Mouse (Mus musculus) forebrain, embryonic 11.5 days (tissue): ENCODE data around the gene Ampd3. TPM values are rescaled to one million over a fixed set of nuclear protein-coding genes. Genes with fewer than 3 reads are reported as not detected.

Experiments used
- ATAC-seq: fragments of 200-750 bp; cut with Nextera tagmentation; replicated peaks from 2 replicates; pipeline ENCODE4 v1.8.0; 2017; ENCODE audit warnings: moderate TSS enrichment; ENCODE audit not compliant: low FRiP score
- DNase-seq: peaks from one replicate; pipeline ENCODE4 v3.0.0-alpha.2; 2017; ENCODE audit warnings: low spot score
- H3K27ac ChIP-seq: fragments of 300-500 bp; sonication (generic); 2 replicates; pipeline ENCODE4 v1.5.1; 2014; ENCODE audit warnings: low read depth, low read length
- H3K27me3 ChIP-seq: fragments of 300-500 bp; sonication (generic); 2 replicates; pipeline ENCODE4 v1.6.1; 2014; ENCODE audit warnings: mild to moderate bottlenecking, low read length, mixed read lengths; ENCODE audit not compliant: control insufficient read depth, insufficient read depth
- H3K36me3 ChIP-seq: fragments of 300-500 bp; sonication (generic); 2 replicates; pipeline ENCODE4 v1.6.1; 2014; ENCODE audit warnings: mild to moderate bottlenecking, low read length, moderate library complexity, mixed read lengths; ENCODE audit not compliant: control insufficient read depth, insufficient read depth
- H3K4me1 ChIP-seq: fragments of 300-500 bp; sonication (generic); replicated peaks from 2 replicates; pipeline ENCODE4 v1.6.1; 2014; ENCODE audit warnings: low read length, mixed read lengths; ENCODE audit not compliant: control insufficient read depth, insufficient read depth
- H3K4me2 ChIP-seq: fragments of 300-500 bp; sonication (generic); 2 replicates; pipeline ENCODE4 v1.6.1; 2014; ENCODE audit warnings: low read depth, mild to moderate bottlenecking, low read length, moderate library complexity, mixed read lengths; ENCODE audit not compliant: severe bottlenecking
- H3K4me3 ChIP-seq: fragments of 300-500 bp; sonication (generic); 2 replicates; pipeline ENCODE4 v1.5.1; 2014; ENCODE audit warnings: low read depth, low read length
- H3K9ac ChIP-seq: fragments of 300-500 bp; sonication (generic); 2 replicates; pipeline ENCODE4 v1.6.1; 2014; ENCODE audit warnings: low read length
- H3K9me3 ChIP-seq: fragments of 300-500 bp; sonication (generic); 2 replicates; pipeline ENCODE4 v1.6.1; 2016; ENCODE audit warnings: low read length, mixed read lengths; ENCODE audit not compliant: control insufficient read depth
- WGBS: fragments of 180-500 bp; shearing (Covaris S2); extraction: QIAGEN DNeasy Blood & Tissue Kit; methylation state at CpG from one replicate; pipeline ENCODE4 v1.1.7; 2014; 5-methylcytosine and 5-hydroxymethylcytosine counted together
- polyA plus RNA-seq: library from polyadenylated mRNA; unstranded; fragments of >200 nt; fragmentation: Nextera tagmentation; extraction: Ambion mirVana; gene quantifications from 2 replicates; pipeline ENCODE4 v1.2.1, GENCODE M21; 2014

Ampd3 gene
- polyA plus RNA-seq, 1 experiment from 2014 or later: 1.9 TPM

DNA sequence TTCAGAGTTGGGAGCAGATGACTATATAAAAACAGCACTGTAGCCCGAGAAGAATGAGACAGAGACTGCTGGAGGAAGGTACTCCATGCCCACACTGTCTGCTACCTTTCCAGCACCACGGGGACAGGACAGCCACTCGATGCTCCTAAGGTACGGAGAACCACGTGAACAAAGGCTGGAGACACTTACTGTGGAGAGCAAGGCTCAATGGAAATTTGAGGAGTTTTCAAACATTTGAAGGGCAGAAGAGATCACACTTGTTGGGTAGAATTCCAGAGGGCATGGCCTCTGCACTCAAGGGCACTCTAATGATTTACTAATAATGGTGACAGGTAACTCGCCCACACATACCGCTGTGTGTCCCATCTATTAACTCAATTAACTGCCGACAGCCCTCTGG, 55.1 kb downstream of the Ampd3 start:
- Histone ChIP-seq H3K9me3 (no peaks in the 10 kb centered on the region), H3K36me3 (peaks cover 3% of the 10 kb centered on the region), H3K4me1 (no peaks in the 10 kb centered on the region), H3K27ac (no peak overlapping the region), H3K4me3 (no peak overlapping the region), H3K9ac (no peak overlapping the region), H3K4me2 (no peak overlapping the region), H3K27me3 (no peaks in the 10 kb centered on the region)
- WGBS: 87% methylated on average over 8 of the region's 8 CpGs
- DNase-seq (no peak), ATAC-seq (no peak)

DNA sequence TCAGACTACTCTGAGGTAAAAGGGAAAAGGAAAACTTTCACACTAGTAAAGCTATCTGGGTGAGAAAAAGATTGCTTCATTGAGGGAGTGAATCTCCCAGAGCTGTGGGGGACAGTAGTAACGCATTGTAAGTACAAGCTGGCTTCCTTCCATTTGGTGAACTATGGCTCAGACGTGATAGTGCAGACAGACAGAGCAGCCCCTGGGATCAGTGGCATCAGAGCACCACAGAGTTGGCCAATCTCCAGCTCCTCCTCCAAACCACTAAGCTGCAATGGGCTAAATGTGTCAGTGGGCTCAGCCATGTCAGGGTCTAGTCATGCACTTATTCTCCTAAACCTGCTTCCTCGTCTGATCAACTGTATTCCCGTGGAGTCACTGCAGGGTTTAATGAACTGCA, 55.6 kb downstream of the Ampd3 start:
- ATAC-seq: no peak
- H3K27me3 ChIP-seq: no peaks in the 10 kb centered on the region

DNA sequence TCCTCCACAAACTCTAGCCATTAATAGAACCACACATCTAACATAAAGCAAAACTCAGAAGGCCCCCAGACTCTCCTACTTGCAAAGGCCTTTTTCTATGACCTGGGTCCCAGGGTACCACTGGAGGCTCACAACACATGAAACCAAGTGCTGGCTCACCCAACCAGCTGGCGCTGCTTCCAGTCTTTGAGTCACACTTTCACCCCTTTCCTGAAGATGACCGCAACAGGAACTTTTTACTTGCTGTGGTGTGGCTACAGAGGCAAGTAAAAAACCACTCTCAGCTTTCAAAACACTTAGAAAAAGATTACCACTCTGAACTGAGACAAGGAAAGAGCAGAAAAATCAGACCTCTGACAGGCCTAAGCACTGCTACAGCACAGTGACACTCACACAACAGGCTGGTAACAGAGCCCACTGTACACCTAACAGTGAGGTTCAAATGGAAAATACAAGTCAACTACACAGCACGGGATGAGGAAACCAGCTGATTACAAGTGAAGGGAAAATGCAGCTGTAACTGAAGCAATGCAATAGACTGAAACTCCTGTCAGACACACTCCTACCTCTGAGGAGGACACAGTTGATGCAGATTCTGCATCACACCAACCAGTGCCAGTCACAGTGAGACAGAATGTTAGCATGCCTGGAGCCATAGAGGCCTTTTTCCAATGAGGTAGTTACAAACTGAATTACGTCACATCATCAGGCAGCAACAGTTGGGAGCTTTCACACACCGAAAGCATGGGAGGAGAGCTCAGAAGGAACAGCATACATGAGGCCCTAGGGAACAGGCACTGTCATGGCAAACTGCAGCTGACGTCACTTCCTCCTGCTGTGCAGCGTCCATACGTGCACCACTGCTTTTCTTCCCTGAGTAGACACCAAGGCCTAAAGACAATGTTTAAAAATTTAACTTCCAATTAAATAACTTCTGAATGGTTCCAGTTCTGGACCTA, 56.3 kb downstream of the Ampd3 start:
- Histone ChIP-seq H3K27ac (no peak overlapping the region), H3K9ac (no peak overlapping the region), H3K27me3 (no peaks in the 10 kb centered on the region), H3K9me3 (no peaks in the 10 kb centered on the region), H3K4me2 (no peak overlapping the region), H3K4me3 (no peak overlapping the region), H3K4me1 (no peaks in the 10 kb centered on the region), H3K36me3 (peaks cover 3% of the 10 kb centered on the region)
- DNase-seq: no peak
- 91% methylated on average over 8 of the region's 8 CpGs for WGBS
- ATAC-seq: no peak

More for the DNA sequence above, 55.6 kb downstream of the Ampd3 start:
- Histone ChIP-seq H3K36me3 (peaks cover 3% of the 10 kb centered on the region), H3K4me3 (no peak overlapping the region), H3K4me2 (no peak overlapping the region), H3K9ac (no peak overlapping the region), H3K4me1 (no peaks in the 10 kb centered on the region), H3K9me3 (no peaks in the 10 kb centered on the region), H3K27ac (no peak overlapping the region)
- WGBS: 90% methylated on average over 4 of the region's 4 CpGs
- DNase-seq: no peak

DNA sequence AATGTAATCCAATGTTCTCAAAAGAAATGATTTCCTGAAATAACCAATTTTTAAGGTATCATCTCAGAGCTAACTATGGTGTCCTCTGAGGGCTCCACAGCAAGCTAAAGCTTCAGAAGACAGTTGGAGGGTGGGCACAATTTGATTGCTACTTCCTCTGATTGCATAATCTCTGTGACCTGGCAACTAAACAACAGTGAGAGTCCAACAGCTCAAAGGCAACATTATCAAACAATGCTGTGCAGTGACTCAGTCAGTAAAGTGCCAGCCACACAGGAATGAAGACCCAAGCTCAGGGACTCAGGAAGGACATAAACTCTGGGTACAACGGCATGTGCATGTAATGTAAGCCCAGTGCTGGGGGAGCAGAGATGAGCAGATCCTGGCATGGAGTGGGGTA, 65.0 kb downstream of the Ampd3 start:
- Histone ChIP-seq H3K9me3 (no peaks in the 10 kb centered on the region), H3K4me1 (no peaks in the 10 kb centered on the region), H3K4me2 (no peak overlapping the region), H3K4me3 (no peak overlapping the region), H3K27ac (no peak overlapping the region), H3K9ac (no peak overlapping the region), H3K36me3 (no peaks in the 10 kb centered on the region), H3K27me3 (no peaks in the 10 kb centered on the region)
- 83% methylated on average over 1 of the region's 1 CpGs for WGBS
- DNase-seq: no peak
- ATAC-seq: no peak

DNA sequence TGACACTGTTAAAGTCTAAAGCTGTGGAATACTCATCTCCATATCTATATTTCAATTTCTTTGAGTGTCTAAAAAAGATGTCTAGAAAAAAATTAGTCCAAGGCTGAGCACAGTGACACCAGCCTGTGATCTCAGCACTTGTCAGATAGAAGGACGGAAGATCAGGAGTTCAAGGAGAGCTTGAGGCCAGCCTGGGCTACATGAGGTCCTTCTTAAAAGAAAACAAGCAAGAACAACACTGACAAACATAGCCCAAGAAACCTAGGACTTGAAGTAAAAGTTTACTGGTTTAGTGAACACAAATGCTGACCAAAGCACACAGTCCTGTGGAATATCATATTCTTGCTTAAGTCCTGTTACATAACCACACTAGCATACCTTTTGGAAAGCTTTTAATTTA, 66.0 kb downstream of the Ampd3 start:
- H3K4me2 ChIP-seq: no peak overlapping the region
- H3K4me3 ChIP-seq: no peak overlapping the region
- H3K27ac ChIP-seq: no peak overlapping the region
- no peaks in the 10 kb centered on the region for H3K9me3 ChIP-seq
- 100% methylated on average over 1 of the region's 1 CpGs for WGBS
- H3K9ac ChIP-seq: no peak overlapping the region
- no peaks in the 10 kb centered on the region for H3K36me3 ChIP-seq
- no peaks in the 10 kb centered on the region for H3K4me1 ChIP-seq
- DNase-seq (no peak), ATAC-seq (no peak)
- no peaks in the 10 kb centered on the region for H3K27me3 ChIP-seq

DNA sequence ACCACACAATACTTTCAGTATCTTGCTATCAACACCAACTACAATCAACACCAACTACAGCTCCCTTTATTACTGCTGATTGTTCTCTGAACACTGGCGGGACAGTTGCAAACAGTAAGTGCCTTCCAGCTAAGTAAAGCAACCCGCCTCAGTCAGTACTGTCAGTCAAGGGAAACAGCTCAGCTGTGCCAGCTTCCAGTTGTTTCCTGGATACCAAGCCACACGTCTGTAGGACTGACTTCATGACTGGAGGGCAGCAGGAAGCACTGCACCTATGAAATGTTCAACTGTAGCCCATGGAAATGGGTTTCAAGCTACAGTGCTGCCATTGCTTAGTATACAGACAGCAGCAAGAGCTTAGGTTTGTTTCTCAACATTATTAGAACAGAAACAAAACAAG, 66.5 kb downstream of the Ampd3 start:
- Histone ChIP-seq H3K4me2 (no peak overlapping the region), H3K4me3 (no peak overlapping the region), H3K4me1 (no peaks in the 10 kb centered on the region), H3K9me3 (no peaks in the 10 kb centered on the region), H3K36me3 (no peaks in the 10 kb centered on the region), H3K27me3 (no peaks in the 10 kb centered on the region), H3K9ac (no peak overlapping the region), H3K27ac (no peak overlapping the region)
- no peak for DNase-seq
- no peak for ATAC-seq
- 71% methylated on average over 3 of the region's 3 CpGs for WGBS

DNA sequence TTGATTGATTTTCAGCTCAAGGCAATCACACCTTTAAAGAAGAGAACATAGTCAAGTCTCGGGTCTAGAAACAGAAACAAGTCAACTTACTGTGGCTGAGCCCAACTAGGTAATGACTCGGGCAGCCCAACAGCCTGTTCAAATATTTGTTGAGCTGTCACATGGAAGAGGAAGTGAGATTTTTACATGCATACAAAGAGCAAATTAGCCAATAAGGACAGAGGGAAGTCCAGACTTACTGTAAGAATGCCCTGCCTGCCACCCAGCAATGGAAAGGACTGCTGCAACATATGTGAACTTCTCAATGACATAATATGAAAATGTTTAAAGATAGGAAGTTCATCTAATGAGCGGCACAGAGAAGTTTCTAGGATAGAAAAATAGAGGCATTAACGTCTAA, 72.3 kb downstream of the Ampd3 start:
- Histone ChIP-seq H3K9ac (no peak overlapping the region), H3K27me3 (no peaks in the 10 kb centered on the region), H3K4me1 (peaks cover 4% of the 10 kb centered on the region; the same call in 1 of the 2 replicates), H3K4me2 (no peak overlapping the region), H3K9me3 (no peaks in the 10 kb centered on the region), H3K4me3 (no peak overlapping the region), H3K36me3 (no peaks in the 10 kb centered on the region), H3K27ac (no peak overlapping the region)
- 93% methylated on average over 4 of the region's 4 CpGs for WGBS
- ATAC-seq (no peak), DNase-seq (no peak)

DNA sequence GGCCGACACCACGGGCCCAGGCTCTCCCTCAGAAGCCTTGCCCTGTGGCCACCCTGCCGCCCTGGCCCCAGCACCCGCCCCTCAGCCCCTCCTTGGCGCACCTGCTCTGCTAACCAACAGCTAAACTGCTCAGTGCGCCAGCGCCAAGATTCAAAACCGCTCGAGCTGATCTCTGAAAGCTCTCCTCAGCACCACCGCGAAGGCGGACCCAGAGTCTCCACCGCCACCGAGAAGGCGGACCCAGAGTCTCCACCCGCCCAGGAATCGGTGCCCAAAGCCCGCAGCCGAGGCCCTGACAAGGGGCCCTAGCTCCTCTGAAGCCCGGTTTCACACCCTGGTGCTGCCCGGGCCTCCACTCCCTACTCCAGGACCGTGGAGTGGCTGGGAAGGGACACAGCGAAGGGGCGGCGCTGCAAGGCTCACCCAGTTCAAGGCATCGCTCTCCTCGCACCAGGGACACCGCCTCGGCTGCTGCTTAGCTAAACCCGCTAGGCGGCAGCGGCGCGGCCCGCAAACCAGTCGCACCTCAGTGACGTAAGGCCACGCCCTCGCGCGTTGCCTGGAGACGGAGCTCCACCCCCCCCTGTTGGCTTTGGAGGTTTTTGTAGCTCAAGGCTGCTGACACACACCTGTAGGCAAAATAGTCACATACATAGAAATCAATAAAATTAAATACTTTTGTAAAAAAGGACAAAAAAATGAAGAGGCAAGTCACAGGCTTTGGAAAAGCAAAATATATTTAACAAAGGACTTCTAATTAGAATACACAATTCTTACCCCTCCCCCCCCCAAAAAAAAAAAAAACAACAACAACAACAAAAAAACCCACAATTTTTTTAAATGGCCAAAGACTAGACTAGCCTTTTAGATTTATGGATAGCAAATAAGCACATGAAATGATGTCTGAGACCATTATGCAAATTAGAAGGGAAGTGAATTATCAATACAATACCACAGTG, 76.2 kb downstream of the Ampd3 start, which contains the start of gene Rnf141:
TSS of gene Rnf141 (minus strand) at position 542 of the 959 bp plus-strand sequence.
- under 1% methylated on average over 42 of the region's 42 CpGs for WGBS
- H3K9ac ChIP-seq: peak within 1 kb of the TSS; percentile 84

More for the DNA sequence above, 76.2 kb downstream of the Ampd3 start, which contains the start of gene Rnf141:
- Histone ChIP-seq H3K27ac (peak within 1 kb of the TSS; percentile 39), H3K9me3 (no peaks in the 10 kb centered on the region), H3K36me3 (no peaks in the 10 kb centered on the region), H3K4me1 (peaks cover 4% of the 10 kb centered on the region; the same call in 1 of the 2 replicates), H3K4me2 (peak within 1 kb of the TSS; percentile 70), H3K4me3 (peak within 1 kb of the TSS; percentile 61), H3K27me3 (no peaks in the 10 kb centered on the region)
- peak; percentile 95 for DNase-seq
- ATAC-seq: peak; percentile 93
